Mouse (Mus musculus): ENCODE measurements around the gene Nr2f1. TPM values are rescaled to one million over a fixed set of nuclear protein-coding genes. Genes with fewer than 3 reads are reported as not detected.
A peak's percentile ranks its signal among the peaks of the same experiment; 100 is the strongest.

Gene Nr2f1
- total RNA-seq, 2 experiments from 2014 or later, result 21.5 to 24.1 TPM

- no peak for DNase-seq (ENCODE audit: low spot score in 2 of 2)
These were observed 18.3 kb downstream of the Nr2f1 start for GRCm38 (mm10) chr13:78181071-78181929.

- DNase-seq (ENCODE audit: low spot score in 2 of 2), result no peak
These were observed 19.3 kb downstream of the Nr2f1 start for GRCm38 (mm10) chr13:78180261-78180660.

GRCm38 (mm10) chr13:78179312-78180097, 20.1 kb downstream of the Nr2f1 start:
- DNase-seq (ENCODE audit: low spot score in 2 of 2), result no peak

- no peak for DNase-seq (ENCODE audit: low spot score in 2 of 2)
These were observed 20.8 kb downstream of the Nr2f1 start for GRCm38 (mm10) chr13:78178771-78179170.

- no peak for DNase-seq (ENCODE audit: low spot score in 2 of 2)
These were observed 21.5 kb downstream of the Nr2f1 start for GRCm38 (mm10) chr13:78178021-78178420.

- DNase-seq (ENCODE audit: low spot score in 2 of 2), result no peak
These were observed 22.1 kb downstream of the Nr2f1 start for GRCm38 (mm10) chr13:78177381-78177950.

- no peak for DNase-seq (ENCODE audit: low spot score in 2 of 2)
These were observed 23.7 kb downstream of the Nr2f1 start for GRCm38 (mm10) chr13:78175821-78176380.

- DNase-seq (ENCODE audit: low spot score in 2 of 2), result no peak
These were observed 24.7 kb downstream of the Nr2f1 start for GRCm38 (mm10) chr13:78174891-78175290.

GRCm38 (mm10) chr13:78174191-78174590, 25.4 kb downstream of the Nr2f1 start:
- no peak for DNase-seq (ENCODE audit: low spot score in 2 of 2)

GRCm38 (mm10) chr13:78172861-78173260, 26.7 kb downstream of the Nr2f1 start:
- DNase-seq (ENCODE audit: low spot score in 2 of 2), result no peak

- no peak for DNase-seq (ENCODE audit: low spot score in 2 of 2)
These were observed 27.4 kb downstream of the Nr2f1 start for GRCm38 (mm10) chr13:78171984-78172636.

- DNase-seq (ENCODE audit: low spot score in 2 of 2), result no peak
These were observed 28.2 kb downstream of the Nr2f1 start for GRCm38 (mm10) chr13:78171320-78171719.

- DNase-seq (ENCODE audit: low spot score in 2 of 2), result no peak
These were observed 31.4 kb downstream of the Nr2f1 start for GRCm38 (mm10) chr13:78168166-78168565.

- DNase-seq (ENCODE audit: low spot score in 2 of 2), result no peak
These were observed 34.6 kb downstream of the Nr2f1 start for GRCm38 (mm10) chr13:78164941-78165340.

GRCm38 (mm10) chr13:78163087-78163958, 36.2 kb downstream of the Nr2f1 start:
- DNase-seq (ENCODE audit: low spot score in 2 of 2), result peak; percentile 70 to 75

- no peak for DNase-seq (ENCODE audit: low spot score in 2 of 2)
These were observed 37.4 kb downstream of the Nr2f1 start for GRCm38 (mm10) chr13:78162149-78162548.

GRCm38 (mm10) chr13:78157465-78157864, 42.1 kb downstream of the Nr2f1 start:
- DNase-seq (ENCODE audit: low spot score in 2 of 2), result no peak
